Mouse (Mus musculus): Measurements from ENCODE around the gene Azgp1. TPM values are rescaled to one million over a fixed set of nuclear protein-coding genes. Genes with fewer than 3 reads are reported as not detected.
A peak's percentile ranks its signal among the peaks of the same experiment; 100 is the strongest.
"Not testable (repeated sequence)": the region's sequence is repeated elsewhere in the genome, so short reads cannot be mapped to it uniquely, and the experiment has no call there.

The Azgp1 gene
- polyA plus RNA-seq, 1 experiment from 2014 or later = 745 TPM

GRCm38 (mm10) chr5:138016530-138016929 is 35.2 kb downstream of the Azgp1 start:
- Histone ChIP-seq H3K4me3 (ENCODE audit: low read depth, low read length) (no peak overlapping the region), H3K27ac (ENCODE audit: low read depth) (no peak overlapping the region), H3K27me3 (ENCODE audit: insufficient read depth, low read length) (no peaks in the 10 kb centered on the region), H3K9me3 (ENCODE audit: low read length) (no peaks in the 10 kb centered on the region), H3K4me1 (ENCODE audit: insufficient read depth) (peaks cover 8% of the 10 kb centered on the region), H3K36me3 (replicated peaks; ENCODE audit: insufficient read depth, low read length) (no peaks in the 10 kb centered on the region), H3K4me2 (ENCODE audit: low read depth, low read length) (no peak overlapping the region), H3K9ac (replicated peaks) (no peak overlapping the region)
- no peak for TF ChIP-seq CTCF (IDR thresholded peaks at IDR 0.05; ENCODE audit: low read depth)
- no peak for TF ChIP-seq EP300 (IDR thresholded peaks at IDR 0.05; ENCODE audit: low read depth)
- DNase-seq = peak; percentile 7
- no peak for ATAC-seq
- WGBS (ENCODE audit: insufficient replicate concordance) = 82% methylated on average over 2 of the region's 2 CpGs

GRCm38 (mm10) chr5:138016997-138017396 is 35.7 kb downstream of the Azgp1 start:
- Histone ChIP-seq H3K36me3 (replicated peaks; ENCODE audit: insufficient read depth, low read length) (no peaks in the 10 kb centered on the region), H3K27ac (ENCODE audit: low read depth) (no peak overlapping the region), H3K4me3 (ENCODE audit: low read depth, low read length) (no peak overlapping the region), H3K27me3 (ENCODE audit: insufficient read depth, low read length) (no peaks in the 10 kb centered on the region), H3K9me3 (ENCODE audit: low read length) (no peaks in the 10 kb centered on the region), H3K4me1 (ENCODE audit: insufficient read depth) (peaks cover 8% of the 10 kb centered on the region), H3K4me2 (ENCODE audit: low read depth, low read length) (no peak overlapping the region), H3K9ac (replicated peaks) (no peak overlapping the region)
- DNase-seq (peak; percentile 1), ATAC-seq (no peak)
- no peak for TF ChIP-seq CTCF (IDR thresholded peaks at IDR 0.05; ENCODE audit: low read depth)
- TF ChIP-seq EP300 (IDR thresholded peaks at IDR 0.05; ENCODE audit: low read depth) = no peak

GRCm38 (mm10) chr5:138019577-138019976 is 38.3 kb downstream of the Azgp1 start:
- ATAC-seq (peak; percentile 71), DNase-seq (peak; percentile 12)
- H3K9me3 ChIP-seq (ENCODE audit: low read length); H3K4me1 ChIP-seq (ENCODE audit: insufficient read depth); H3K4me2 ChIP-seq (ENCODE audit: low read depth, low read length); H3K36me3 ChIP-seq (replicated peaks; ENCODE audit: insufficient read depth, low read length); H3K4me3 ChIP-seq (ENCODE audit: low read depth, low read length); H3K9ac ChIP-seq (replicated peaks); H3K27me3 ChIP-seq (ENCODE audit: insufficient read depth, low read length): not testable (repeated sequence)
- WGBS (ENCODE audit: insufficient replicate concordance) = 63% methylated on average over 3 of the region's 4 CpGs
- H3K27ac ChIP-seq (ENCODE audit: low read depth) = 0 out of 2 replicates have a peak overlapping the region, but pooled peaks have one; percentile 22

GRCm38 (mm10) chr5:138020961-138021479 is 39.7 kb downstream of the Azgp1 start, which contains the start of the genes Smok3a and Smok3b:
Gene Smok3a, plus strand, starts transcription at chr5:138021261.
Gene Smok3b, plus strand, starts transcription at chr5:138021429.
- not testable (repeated sequence) for H3K9me3 ChIP-seq (ENCODE audit: low read length); H3K4me1 ChIP-seq (ENCODE audit: insufficient read depth); H3K4me2 ChIP-seq (ENCODE audit: low read depth, low read length); H3K27me3 ChIP-seq (ENCODE audit: insufficient read depth, low read length); H3K27ac ChIP-seq (ENCODE audit: low read depth); ATAC-seq; H3K9ac ChIP-seq (replicated peaks); H3K36me3 ChIP-seq (replicated peaks; ENCODE audit: insufficient read depth, low read length); DNase-seq; H3K4me3 ChIP-seq (ENCODE audit: low read depth, low read length)
- WGBS (ENCODE audit: insufficient replicate concordance) = 68% methylated on average over 3 of the region's 7 CpGs

Other genes starting within 250 kb of the Azgp1 start
- gene Nyap1, start 239.9 kb upstream of the Azgp1 start, polyA plus RNA-seq (2015; fragmentation: Nextera tagmentation; extraction: Ambion mirVana) = 0.11 and 0.18 TPM in 2 replicates
- 65.3 and 65.9 TPM in 2 replicates for gene Tsc22d4, start 235.8 kb upstream of the Azgp1 start, polyA plus RNA-seq (2015; fragmentation: Nextera tagmentation; extraction: Ambion mirVana)
- 13.4 and 18.1 TPM in 2 replicates for gene Ppp1r35, start 202.7 kb upstream of the Azgp1 start, polyA plus RNA-seq (2015; fragmentation: Nextera tagmentation; extraction: Ambion mirVana)
- 4.7 and 5.0 TPM in 2 replicates for gene Mepce, start 193.9 kb upstream of the Azgp1 start, polyA plus RNA-seq (2015; fragmentation: Nextera tagmentation; extraction: Ambion mirVana)
- 1.5 and 1.9 TPM in 2 replicates for gene Zcwpw1, start 193.7 kb upstream of the Azgp1 start, polyA plus RNA-seq (2015; fragmentation: Nextera tagmentation; extraction: Ambion mirVana)
- gene Pilra, start 145.2 kb upstream of the Azgp1 start, polyA plus RNA-seq (2015; fragmentation: Nextera tagmentation; extraction: Ambion mirVana) = 8.7 and 12.1 TPM in 2 replicates
- 11.7 and 11.9 TPM in 2 replicates for gene Pilrb1, start 123.4 kb upstream of the Azgp1 start, polyA plus RNA-seq (2015; fragmentation: Nextera tagmentation; extraction: Ambion mirVana)
- gene Pilrb2, start 109.7 kb upstream of the Azgp1 start, polyA plus RNA-seq (2015; fragmentation: Nextera tagmentation; extraction: Ambion mirVana) = 11.6 and 13.2 TPM in 2 replicates
- 81.3 and 89.1 TPM in 2 replicates for gene Cyp3a13, start 59.9 kb upstream of the Azgp1 start, polyA plus RNA-seq (2015; fragmentation: Nextera tagmentation; extraction: Ambion mirVana)
- gene Gjc3, start 18.4 kb upstream of the Azgp1 start, polyA plus RNA-seq (2015; fragmentation: Nextera tagmentation; extraction: Ambion mirVana) = 0.22 and 0.26 TPM in 2 replicates
- gene Smok3a, start 39.7 kb downstream of the Azgp1 start, polyA plus RNA-seq (2015; fragmentation: Nextera tagmentation; extraction: Ambion mirVana) = not detected in 2 replicates
- not detected in 2 replicates for gene Smok3b, start 39.9 kb downstream of the Azgp1 start, polyA plus RNA-seq (2015; fragmentation: Nextera tagmentation; extraction: Ambion mirVana)
- gene Smok3c, start 71.7 kb downstream of the Azgp1 start, polyA plus RNA-seq (2015; fragmentation: Nextera tagmentation; extraction: Ambion mirVana) = not detected in 2 replicates
- 3.5 and 4.2 TPM in 2 replicates for gene Zkscan1, start 103.6 kb downstream of the Azgp1 start, polyA plus RNA-seq (2015; fragmentation: Nextera tagmentation; extraction: Ambion mirVana)
- 10.3 and 12.3 TPM in 2 replicates for gene Zscan21, start 135.4 kb downstream of the Azgp1 start, polyA plus RNA-seq (2015; fragmentation: Nextera tagmentation; extraction: Ambion mirVana)
- 3.8 and 6.5 TPM in 2 replicates for gene Zfp113, start 174.2 kb downstream of the Azgp1 start, polyA plus RNA-seq (2015; fragmentation: Nextera tagmentation; extraction: Ambion mirVana)
- gene Cops6, start 179.6 kb downstream of the Azgp1 start, polyA plus RNA-seq (2015; fragmentation: Nextera tagmentation; extraction: Ambion mirVana) = 197 and 222 TPM in 2 replicates
- gene Ap4m1, start 190.5 kb downstream of the Azgp1 start, polyA plus RNA-seq (2015; fragmentation: Nextera tagmentation; extraction: Ambion mirVana) = 3.0 and 3.8 TPM in 2 replicates
- 74.7 and 83.3 TPM in 2 replicates for gene Mcm7, start 190.9 kb downstream of the Azgp1 start, polyA plus RNA-seq (2015; fragmentation: Nextera tagmentation; extraction: Ambion mirVana)
- 17.3 and 20.6 TPM in 2 replicates for gene Taf6, start 205.9 kb downstream of the Azgp1 start, polyA plus RNA-seq (2015; fragmentation: Nextera tagmentation; extraction: Ambion mirVana)
- gene Cnpy4, start 206.0 kb downstream of the Azgp1 start, polyA plus RNA-seq (2015; fragmentation: Nextera tagmentation; extraction: Ambion mirVana) = 6.7 and 7.5 TPM in 2 replicates
- gene Mblac1, start 212.8 kb downstream of the Azgp1 start, polyA plus RNA-seq (2015; fragmentation: Nextera tagmentation; extraction: Ambion mirVana) = 2.9 and 3.2 TPM in 2 replicates
- 0.53 and 0.58 TPM in 2 replicates for gene Nxpe5, start 244.4 kb downstream of the Azgp1 start, polyA plus RNA-seq (2015; fragmentation: Nextera tagmentation; extraction: Ambion mirVana)